Mouse (Mus musculus) adipocyte (in vitro differentiated cells): ENCODE measurements at regions not wholly inside any gene's neighbourhood (a gene's known extent, or its start where the extent isn't known, plus 50 kb on each side); places are given as distances from the start of the nearest gene placed in this dataset.
"Not testable (repeated sequence)": the region's sequence is repeated elsewhere in the genome, so short reads cannot be mapped to it uniquely, and the experiment has no call there.

Experiments used
- DNase-seq: peaks from one replicate; pipeline ENCODE4 v3.0.0-alpha.2; 2016; ENCODE audit warnings: low spot score

DNA sequence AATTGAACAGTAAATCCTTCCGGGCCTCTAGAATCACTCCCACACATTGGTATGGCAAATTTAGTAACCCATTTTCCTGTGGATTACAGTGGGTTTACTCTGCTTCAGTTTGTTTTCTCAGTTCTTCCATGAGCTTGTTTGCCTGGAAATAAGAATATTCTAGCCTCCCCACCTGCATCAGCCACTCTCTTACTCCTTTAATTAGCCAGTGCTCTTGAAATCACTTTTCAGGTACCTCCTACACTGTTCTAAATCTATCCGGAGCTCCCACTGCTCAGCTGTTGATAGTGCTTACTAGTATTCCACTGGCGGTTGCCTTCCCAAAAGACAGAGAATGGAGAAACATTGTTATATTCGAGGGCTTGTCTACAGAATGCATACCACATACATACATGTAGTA lies 167.1 kb downstream of the Htr7 start:
- DNase-seq = no peak

DNA sequence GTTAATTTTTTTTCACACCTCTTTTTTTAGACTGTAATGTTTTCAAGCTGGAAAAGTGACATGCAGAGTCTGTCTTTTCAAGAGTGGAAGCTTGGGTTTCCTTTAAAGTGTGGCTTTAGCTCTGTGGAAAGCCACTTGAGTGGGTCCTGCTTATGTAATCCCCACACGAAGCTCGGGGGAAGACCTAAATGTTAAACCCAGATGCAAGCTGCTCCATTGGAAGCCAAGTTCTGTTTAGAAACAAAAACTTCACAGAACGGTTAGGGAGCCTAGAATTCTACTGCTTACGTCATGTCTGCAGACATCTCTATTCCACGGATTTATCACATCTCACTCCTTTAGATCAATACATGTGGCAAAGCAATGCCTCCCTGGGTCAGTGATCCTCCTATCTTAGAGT lies 171.0 kb downstream of the Htr7 start:
- no peak for DNase-seq

DNA sequence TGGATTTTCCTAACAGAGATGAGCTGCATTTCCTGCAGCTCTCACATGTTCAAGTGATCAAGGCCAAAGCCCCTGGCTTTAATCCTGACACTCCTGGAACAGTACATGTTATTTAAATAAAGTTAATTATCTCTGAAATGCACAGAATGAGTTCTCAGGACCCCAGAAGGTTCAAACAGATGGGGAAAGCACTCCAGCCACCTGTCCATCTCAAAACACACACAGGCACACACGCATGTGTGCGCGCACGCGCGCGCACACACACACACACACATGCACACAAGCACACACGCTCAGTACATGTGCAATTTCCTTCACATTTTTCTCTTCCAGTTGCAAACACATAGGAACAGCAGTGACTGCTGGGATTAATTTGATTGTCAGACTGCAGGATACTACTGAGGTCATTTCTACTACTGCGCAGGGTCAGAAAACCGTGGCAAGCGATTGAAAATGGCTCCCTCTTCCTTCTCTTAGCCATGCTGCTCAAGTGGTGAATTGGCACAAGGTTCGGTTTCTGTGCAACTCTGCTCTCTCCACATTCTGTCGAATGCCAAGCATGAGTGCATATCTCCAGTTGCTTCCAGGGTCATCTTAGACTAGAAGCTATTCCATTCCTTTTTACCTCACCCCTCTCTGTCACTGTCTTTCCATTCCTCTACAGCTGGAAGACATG lies 175.4 kb downstream of the Htr7 start:
- no peak for DNase-seq

DNA sequence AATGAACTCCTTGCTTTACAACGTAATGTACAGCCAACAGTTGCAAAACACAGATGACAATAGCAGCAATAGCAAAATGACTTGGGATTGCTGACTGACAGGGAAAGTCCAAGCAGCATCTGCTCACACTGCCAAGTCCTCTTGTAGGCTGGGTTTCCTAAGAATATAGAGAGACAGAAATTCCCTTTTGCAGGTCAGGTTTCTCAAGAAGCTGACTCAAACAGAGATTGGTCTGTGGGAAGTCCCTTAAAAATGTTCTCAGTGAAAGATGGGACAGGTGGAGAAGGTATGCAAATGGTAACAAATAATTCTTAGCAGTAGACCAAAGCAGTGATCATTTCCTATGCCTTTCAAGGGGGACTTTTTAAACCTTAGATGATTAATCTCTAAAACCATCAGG lies 181.8 kb downstream of the Htr7 start:
- peak; percentile 5 for DNase-seq

DNA sequence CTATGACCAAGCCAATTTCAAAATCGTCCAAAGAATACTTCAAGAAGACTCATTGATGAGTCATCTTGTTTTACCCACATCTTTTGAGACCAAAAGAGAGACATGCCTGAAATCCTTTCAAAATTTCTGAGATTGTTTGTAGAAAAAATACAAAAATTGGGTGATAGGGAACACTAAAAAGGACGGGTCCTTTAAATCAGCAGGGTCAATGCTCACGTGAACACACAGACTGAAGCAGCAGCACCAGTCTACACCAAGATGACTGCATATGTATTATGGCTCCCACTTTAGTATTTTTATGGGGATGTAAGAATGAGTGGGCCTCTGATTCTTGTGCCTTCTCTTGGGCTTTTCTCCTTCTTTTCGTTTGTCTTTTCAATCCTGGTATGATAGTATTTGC lies 186.6 kb downstream of the Htr7 start:
- no peak for DNase-seq

DNA sequence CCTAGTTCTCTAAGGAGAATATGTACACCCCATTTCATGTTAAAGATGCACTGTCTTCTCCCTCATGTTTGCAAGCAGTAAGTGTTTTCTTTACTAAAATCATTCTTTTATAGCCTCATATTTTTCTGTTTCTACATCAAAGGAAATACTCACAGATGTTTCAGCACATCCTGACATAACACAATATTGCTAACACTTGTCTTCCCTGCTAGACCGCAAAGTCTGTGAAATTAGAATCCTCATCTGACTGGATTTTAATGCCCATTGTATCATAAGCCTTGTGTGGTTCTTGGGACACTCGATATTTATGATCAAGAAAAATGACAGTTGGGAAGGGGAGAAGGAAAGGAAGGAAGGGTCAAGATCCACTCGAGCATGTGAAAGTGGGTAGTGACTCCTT lies 188.8 kb downstream of the Htr7 start:
- no peak for DNase-seq

DNA sequence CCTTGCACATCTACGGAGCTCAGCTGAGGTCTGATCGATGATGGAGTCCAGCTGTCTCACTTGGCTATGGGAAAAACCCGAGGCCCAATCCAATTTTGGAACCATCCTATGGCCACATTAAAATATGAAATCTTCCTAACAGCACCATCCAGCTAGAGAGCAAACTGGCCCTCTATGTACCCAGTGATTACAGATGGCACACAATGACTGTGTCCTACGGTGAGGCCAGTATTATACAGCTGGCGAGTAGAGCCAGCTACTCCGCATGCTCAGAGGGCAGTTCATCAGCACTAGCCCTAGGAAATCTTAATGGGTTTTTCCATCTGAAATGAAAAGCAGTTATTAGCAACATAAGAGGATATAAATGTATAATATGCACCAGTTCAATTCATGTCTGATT lies 194.3 kb downstream of the Htr7 start:
- DNase-seq = no peak

DNA sequence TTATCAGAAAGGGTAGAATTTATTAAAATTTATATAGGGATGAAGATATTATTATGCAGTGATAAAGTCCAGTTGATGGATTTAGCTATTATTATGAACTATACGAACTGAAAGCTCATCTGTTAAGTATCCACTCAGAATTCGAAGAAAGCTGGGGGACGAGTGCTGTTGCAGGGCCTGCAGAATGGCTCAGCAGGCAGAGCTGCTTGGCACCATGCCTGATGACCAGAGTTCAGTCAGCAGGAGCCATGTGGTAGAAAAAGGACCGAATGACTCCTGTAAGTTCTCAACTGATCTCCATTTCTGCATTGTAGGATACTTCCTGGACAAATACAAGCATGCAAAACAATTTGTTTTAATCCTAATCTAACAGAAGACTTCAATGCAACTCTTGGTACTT lies 195.9 kb downstream of the Htr7 start:
- DNase-seq = no peak

DNA sequence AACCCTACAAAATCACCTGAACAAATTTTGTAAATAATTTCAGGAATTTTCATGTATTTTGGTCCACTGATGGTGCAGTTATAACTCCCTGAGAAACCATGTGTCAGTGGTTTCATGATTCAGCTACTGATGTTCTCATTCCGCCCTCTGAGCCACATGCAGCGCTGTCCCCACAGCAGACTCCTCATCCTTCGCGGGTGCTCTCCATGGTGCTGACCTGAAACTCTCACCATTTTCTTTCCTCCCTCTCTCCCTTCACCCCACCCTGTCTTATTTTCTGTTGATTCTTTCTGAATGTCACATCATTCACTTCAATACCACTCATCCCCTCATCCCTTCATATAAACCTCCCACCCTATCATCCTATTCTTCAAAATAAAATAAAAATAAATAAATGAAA lies 224.3 kb downstream of the Htr7 start:
- peak; percentile 22 for DNase-seq

DNA sequence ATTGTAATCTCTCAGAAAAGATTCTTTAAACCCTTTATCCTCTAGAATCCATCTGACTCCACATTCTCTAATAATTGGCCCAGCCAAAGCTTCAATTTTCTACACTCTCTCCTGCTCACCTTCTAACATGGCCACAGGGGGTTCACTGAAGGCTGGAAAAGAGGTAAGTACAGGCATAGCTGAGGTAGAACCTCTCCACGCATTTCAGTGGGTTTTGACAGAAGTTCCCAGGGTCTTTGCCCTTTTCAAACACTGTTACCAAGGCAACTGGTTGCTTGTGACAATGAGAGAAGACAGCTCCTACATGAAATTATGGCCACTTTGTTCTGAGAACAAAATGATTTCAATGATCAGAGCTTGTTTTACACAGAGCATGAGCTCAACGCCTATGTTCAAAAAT lies 231.2 kb downstream of the Htr7 start:
- no peak for DNase-seq

DNA sequence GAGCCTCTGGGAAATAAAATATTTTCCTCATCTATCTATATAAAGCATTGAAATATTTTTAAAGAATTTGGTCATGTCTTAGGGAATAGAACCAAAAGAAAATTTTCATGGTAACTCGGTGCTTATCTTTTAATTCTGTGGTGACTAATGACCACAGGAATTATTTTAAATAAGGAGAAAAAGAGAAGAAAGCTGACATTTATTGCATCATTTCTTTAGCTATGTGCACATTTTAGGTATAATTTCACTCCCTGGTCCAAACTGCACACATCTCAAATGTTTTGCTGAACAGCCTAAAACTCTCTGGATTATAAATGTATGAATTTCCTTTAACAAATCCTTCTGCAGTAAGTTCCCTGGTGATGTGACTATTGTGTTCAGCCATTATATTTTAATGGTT lies 237.7 kb downstream of the Htr7 start:
- no peak for DNase-seq

DNA sequence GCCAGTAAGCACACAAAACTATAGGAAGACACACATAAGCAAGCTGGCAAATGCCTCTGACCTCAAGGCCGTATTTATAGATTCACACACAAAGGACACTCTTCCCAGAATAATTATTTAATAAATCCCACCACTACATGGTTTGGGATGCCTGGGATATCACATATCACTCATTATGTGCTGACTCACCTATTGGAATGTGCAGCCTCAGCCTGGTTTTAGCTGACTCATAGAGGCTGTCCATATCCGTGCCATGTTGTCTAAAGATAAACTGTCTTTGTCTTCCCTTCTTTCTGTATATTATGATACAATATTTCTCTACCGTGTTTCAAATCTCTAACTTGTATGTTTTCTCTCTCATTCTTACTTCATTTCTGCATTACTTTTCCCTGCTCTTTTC lies 262.6 kb downstream of the Htr7 start:
- no peak for DNase-seq

DNA sequence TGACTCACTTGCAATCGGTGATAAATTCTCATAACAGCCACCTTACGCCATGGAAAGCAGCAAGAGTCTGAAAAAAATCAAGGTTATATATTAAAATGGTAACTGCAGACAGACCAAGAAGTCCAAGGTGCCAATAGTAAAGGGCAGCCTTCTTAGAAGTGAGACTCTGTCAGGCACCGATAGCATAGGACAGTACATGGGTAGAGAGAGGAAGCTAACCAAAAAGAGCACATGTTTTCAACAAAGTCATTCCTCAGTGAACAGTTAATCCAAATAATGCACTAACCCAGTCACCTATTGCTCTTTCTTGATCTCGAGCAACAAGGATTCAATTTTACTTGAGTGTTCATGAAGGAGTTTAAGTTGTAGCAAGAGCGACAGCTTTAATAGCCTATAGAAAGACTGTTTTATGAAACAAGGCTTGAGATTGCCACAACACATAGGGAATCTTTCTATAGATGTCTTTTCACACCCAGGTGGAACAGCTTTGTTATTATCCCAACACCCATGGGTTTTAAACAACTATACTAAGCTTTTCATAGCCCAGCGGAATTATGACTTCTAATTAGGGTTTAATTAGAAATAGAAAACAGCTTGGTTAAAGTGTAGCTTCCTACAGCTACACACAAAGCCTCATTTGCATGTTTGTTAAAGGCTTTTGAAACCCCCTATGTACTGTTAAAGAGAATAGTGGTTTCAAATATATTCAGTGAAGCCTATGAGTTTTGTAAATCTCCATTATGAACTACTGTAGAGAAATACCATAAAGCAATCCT lies 269.9 kb downstream of the Htr7 start:
- DNase-seq = no peak

DNA sequence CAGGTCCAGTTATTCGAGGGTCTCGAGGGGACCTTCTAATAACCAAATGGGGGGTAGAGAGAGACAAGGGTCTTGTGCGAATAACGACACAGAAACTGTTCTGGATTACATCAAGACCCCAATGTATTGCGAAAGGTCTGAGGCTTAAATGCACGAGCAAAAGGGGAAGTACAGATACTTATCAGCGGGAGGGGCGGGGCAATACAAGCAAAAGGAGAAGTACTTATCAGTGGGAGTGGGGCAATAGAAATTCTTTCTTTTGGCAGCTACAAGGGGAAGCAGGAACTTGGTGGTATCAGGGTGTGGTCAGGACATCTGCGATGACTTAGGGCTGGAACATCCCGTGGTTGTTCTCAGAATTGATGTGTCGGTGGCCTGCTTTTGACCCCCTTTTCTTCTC lies 295.6 kb downstream of the Htr7 start:
- not testable (repeated sequence) for DNase-seq

DNA sequence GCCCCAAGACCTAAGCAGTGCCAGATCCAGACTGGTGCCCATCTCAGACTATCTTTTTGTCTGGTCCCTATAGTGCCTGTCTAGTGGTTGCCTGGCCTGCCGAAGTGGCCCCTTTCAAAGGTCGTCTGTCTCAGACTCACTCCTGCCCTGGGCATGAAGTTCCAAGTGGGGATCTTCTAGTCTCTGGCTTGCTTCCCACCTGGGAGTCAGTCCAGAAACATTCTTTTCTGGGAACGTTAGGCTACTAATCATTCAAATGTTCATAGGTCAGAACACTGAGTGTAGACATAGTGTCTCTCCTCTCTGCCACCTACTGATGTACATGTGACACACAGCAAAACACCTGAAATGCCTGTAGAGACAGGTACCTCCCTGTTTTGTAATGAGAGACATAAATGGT lies 297.6 kb downstream of the Htr7 start:
- peak; percentile 76 for DNase-seq

DNA sequence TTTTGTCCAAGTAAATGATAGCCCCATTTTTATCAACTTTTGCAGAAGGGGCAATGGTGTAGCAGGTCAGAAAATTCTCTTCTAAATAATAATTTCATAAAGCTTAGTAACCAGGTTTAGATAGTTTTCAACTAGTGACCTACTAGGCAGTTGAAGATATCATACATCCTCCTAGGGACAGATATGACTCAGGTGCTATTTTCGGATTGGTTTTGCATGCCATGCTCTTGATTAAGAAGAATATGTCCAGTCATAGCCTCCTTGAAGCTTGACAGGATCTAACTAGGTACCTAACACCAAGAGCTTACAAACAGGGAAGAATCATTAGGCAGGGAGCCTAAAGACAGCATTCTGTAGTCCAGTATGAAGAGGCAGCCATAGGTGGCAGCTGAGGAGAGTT lies 301.8 kb downstream of the Htr7 start:
- no peak for DNase-seq

DNA sequence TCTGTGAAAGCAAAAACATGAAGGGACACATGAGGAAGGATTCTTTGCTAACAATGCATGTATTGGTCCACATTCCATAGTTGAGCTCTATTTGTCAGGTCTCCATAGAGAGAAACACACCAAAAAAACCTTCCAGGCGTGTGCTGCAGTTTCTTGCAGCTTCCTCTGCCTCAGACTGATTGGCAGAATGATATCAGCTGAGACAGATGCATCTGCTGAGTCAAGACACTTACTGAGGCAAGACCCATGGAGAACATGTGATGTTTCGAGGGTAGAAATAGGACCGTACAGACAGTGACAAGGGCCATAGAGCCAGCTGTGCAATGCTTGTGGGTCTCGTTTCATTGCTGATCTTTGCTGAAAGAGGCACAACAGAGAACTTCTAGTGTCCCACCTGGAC lies 321.6 kb downstream of the Htr7 start:
- DNase-seq = no peak

DNA sequence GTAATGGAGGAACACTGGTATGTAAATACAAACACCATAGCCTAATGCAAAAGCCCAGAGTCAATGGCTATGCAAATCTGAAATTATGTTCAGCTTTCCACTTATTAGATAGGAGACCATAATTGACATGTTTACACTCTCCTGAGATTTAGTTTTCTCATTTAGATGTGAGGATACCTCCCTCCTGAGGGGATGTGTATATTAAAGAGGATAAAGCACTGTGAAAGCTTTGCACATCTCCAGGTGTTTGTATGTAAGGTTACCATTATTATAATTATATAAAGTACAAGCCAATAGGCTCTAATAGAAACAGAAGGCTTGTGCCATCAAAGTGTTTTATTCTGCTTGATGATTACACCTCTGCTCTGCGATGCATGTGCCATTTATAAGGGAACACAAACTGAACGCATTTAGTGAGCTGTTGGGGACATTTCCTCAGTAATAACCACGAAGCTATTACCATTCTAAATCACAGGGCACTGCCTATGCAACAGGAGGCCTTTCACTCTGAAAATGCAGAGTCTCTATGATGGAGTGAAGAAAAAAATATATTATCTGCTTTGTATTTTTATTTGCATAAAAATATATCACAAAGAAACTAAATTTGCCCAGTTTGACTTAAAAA lies 328.8 kb downstream of the Htr7 start:
- no peak for DNase-seq
